Mouse (Mus musculus) urinary bladder, postnatal 36 days (tissue): ENCODE measurements at regions not wholly inside any gene's neighbourhood (a gene's known extent, or its start where the extent isn't known, plus 50 kb on each side); places are given as distances from the start of the nearest gene placed in this dataset.
A peak's percentile ranks its signal among the peaks of the same experiment; 100 is the strongest.

ENCODE experiments used
- DNase-seq, 2 experiments: peaks; one replicate each; pipeline ENCODE4 v3.0.0; 2022; ENCODE audit warnings: low spot score in 2 of 2, mixed read lengths in 1 of 2

DNA sequence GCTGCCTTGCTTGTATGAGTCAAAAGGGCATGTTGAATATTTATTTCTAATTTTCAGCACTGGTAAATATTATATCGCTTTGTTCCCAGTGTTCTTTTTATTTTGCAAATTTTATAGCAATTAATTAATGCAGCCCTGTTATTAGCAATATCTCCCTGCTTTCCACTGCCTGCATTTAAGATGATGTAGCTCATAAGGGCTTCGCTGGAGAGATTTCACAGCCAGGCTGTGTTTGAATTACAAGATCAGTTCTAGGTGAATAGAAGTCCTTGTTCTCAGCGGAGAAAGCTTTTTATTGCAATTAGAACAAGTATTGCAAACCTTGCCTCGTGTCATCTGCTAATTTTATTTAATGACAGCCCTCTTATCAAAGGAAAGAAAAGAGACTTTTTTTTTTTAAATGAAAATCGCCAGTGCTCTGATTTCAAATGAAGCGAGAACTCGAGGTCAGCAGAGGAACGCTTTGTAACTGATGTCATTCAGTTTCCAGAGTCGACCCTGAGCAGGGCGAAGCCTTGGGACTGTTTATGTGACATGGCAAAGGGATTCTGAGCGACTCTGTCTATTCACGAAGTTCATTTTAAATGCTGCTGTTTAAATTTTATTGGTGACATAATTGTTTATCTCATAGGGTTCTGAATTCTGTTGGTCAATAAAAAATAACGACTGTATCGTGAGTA lies 378.7 kb upstream of the Mki67 start:
- no peak for DNase-seq

DNA sequence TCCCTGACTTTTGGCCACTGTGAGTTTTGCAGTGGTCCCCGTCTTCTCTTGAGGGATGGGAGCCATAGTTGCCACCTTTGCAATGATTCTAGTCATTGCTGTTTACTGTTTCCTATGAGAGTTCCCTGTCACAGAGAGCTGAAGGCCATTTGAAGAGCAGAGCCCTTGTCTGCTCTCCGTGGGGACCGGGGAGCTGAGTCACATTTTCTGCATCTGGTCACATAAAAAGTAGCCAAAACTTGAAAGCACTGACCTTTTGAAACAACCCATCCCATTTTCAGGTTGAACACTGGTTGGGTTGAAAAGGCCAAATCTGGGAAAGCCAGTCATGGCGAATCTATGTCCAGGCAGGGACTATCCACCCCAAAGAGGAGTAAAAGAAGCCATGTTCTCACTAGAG lies 387.9 kb upstream of the Mki67 start:
- DNase-seq: no peak

DNA sequence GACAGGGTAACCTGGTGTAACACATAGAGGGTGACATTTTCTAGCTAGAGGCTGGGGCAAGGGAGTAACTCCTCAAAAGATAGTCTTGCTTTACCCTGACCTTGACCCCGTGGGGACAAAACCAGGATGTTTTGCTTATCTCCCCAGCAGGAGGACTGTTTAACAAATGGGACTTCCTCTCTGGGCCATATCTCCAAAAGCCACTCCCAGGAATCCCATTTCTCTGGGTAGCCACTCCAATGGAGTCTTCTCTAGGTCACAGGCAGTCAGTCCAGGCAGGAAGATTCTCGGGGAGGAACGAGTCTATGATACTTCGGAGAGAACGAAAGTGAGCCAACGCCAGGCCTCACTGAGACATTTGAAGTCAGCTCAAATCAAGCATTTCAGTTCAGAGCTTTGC lies 396.0 kb upstream of the Mki67 start:
- no peak for DNase-seq

DNA sequence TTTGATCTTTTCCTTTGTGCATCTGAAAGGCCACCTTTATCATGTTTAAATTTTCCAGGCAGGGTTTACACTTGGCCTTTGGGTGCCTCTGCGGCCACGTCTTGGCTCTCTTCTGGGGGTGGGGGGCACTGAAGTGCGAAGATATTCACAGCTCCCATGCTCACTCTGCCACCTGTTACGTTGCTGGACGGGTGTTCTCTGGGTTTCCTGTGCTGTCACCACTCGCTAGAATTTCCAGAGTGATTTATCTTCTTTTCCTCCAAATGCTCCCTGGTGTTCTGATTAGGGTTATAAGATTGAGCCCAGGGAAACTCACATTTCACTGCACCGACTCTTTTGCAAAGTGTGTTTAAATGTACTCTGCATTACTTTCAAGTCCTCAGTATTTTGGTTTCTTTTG lies 404.8 kb upstream of the Mki67 start:
- no peak for DNase-seq

DNA sequence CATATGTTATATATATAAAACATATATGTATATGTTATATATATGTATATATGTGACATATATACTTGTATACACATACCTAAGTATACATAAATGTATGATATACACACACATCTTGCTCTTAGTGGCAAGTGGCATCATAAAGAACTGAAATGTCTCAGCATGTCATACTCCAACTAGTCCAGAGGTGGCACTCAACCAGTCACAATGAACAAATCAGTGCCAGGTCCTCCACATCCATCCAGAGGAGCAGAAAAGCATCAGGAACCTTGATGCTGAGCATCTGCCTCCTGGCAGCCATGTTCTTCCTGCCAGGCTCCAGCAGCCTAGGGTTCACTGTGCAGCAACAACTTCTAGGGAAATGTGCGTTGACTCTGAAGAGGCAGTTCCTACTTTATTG lies 405.2 kb upstream of the Mki67 start:
- no peak for DNase-seq

DNA sequence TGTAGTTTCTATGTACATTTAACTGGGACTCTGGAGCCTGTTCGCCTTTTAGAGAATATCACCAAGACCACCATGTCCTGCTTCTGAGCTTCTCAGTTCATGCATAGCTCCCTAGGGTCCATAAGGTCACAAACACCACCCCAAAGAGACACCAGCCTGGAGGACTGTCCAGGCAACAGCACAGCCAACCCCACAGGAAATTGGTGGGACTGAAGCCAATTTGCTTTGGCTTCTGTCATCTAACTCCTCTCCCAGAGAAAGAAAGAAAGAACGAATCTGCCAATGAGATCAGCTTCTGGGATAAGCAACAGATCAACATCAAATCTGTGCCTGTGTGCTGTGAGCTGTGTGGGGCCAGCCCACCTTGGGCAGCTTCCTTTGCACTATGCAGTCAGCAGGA lies 408.6 kb upstream of the Mki67 start:
- no peak for DNase-seq

DNA sequence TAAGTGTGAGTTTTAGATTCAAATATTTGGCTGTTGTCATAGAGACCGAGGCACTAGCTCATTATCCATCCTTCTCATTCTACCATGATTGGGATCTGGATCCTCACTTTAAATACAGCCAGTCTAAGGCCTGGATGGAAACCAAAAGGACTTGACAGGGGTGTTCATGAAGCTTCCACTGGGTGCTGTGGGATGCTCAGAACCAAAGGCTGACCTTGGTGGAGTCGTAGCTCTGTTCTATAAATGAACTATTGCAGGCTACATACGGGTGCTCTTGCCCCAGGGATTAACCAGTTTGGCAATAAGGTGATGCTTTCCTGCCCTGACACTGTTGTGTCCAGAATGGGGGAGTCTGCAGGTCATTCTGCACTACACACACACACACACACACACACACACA lies 410.2 kb upstream of the Mki67 start:
- no peak for DNase-seq

DNA sequence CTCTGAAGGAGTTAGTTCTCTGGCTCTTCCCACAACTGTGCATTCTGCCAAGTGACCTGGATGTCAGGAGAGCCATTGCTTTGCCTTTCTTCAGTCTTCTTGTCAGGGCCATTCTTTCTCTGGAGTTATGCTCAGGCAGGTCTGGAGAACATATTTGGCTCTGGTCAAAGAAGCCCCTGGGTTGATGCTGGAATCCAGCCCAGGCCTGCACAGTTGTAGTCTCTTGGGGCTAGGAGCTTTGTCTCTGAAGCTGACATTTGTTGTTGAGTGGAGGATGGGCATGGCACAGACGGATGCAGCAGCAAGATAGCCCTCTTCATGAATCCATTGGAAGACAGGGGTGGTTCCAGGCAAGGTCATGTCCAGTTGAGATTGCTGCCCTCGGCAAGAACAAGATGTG lies 411.4 kb upstream of the Mki67 start:
- DNase-seq: no peak

DNA sequence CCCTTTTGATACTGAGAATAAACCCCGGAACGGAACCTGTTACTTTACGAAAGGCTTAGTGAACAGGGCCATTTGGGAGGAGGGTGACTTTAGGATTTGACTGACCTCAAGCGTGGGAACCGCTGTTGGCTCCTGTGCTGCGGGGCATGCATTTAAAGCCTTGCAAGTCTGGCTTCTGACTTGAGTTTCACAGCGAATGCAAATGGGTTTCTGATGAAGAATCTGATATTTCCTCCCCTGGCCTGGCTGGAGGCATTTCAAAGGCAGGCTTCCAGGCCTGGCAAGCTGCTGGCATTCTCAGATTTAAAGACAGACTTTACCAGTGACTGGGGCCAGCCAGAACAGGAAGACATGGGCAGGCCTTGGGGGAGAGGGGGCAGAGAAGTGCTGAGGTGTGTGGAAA lies 413.6 kb upstream of the Mki67 start:
- DNase-seq: peak in 1 of 2 experiments; percentile 14

DNA sequence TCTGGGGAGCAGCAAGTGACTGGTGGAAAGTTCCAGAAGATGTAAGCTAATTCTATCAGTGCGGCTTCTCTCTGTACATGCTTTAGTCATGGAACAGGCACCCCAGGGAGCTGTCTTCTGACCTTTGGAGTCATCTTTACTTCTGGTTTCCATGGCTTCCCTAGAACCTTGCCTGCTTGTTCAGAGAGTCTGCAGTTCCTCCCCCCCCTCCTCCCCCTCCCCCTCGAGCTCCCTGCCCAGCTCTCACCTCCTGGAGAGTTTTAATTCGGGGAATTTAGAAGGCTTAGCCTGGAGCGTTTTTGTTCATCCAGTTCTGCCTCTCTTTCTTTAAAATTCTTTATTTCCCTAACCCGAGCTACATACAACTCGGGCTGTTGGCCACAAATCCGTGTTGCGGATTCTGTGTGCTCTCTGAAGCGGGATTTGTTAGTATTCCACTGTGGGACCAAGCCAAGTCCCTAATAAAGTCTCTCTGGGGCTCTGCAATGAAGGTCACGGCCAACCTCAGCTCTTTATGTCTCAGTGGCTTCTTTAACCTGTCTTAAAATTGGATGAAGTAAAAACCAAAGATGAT lies 414.6 kb upstream of the Mki67 start:
- DNase-seq: no peak

DNA sequence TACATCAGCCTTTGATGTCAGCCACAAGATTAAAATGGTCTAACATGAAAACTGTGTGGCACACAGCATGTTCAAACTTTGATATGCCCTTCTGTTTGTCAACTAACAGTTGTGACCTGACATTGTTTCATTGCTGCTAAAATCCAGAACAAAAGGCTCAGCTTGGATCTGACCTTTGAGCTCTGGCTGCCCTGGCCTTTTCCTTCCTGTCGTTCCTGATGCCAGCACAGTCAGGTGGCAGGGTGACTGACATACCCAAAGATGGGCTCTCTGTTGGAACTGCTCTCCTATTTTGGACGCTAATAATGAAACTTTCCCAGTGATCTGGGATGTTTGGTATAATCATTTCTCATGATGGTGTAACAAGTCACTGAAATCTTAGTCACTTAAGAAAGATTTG lies 416.8 kb upstream of the Mki67 start:
- no peak for DNase-seq

DNA sequence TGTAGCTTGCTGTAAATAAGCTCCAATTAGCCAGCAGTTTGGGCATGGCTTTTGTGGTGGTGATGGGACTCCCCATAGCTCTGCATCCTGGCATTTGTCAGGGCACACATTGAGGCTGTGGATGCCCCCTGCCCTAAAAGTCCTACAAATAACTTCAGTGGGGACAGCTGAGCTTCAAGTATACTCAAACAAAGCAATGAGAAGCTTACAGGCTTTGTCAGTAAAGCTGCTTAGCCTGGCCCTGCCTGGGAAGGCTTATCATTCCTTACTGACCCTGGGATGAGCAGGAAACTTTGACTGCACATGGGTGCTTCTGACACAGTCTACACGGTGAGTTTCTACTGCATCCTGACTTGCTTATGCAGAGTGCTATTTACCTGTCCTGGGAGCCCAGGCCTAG lies 420.5 kb upstream of the Mki67 start:
- no peak for DNase-seq

DNA sequence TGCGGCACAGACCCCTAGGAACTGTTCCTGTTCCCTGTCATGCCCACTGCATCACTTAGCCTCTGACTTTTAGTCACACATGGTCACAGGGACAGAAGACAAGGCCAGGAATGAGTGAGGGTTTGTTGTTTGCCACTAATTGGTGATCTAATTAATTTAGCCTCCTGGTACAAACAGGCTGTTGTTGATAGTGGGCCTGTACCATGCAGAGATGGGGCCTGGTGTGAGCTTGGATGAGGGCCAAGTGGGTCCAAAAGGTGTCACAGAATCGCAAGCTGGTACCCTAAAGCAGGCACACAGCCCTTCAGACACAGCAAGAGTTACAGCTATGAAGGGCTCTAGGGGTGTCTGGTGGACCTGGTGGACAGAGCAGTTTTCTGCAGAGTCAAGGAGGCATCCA lies 421.2 kb upstream of the Mki67 start:
- DNase-seq: no peak

DNA sequence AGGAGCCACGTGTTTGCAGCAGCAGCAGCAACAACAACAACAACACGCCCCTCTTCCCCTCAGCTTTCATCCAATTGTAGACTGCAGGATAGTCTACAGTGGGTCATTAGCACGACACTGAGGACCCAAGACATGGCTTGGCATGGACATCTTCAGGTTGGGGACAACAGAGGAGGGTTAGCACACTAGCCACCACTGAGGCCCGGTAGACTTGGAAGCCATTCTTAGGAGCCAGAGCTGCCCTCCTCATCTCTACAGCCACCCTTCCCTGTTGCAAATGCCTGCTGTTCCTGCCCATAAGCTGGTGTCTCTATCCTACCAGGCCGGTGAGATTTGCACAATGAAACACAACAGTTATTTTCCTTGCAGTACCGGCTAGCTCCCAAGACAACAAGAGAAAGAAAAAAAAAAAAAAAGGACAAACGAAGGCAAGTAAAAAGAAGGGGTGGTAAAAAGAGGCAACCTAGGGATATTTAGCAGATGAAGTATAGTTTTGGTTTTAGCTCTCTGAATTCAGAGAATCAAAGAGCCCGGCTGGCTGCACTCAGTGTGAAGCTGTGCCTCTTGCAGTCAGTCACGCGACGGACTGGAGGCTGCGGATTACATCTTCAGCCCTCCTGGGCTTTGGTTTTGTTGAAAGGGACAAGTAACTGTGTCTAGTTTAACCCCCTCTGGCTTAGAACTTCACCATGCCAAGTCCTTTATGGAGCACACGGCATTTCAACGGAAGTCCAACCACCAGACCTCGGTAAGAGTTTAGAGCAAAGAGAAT lies 421.9 kb upstream of the Mki67 start:
- DNase-seq: no peak

DNA sequence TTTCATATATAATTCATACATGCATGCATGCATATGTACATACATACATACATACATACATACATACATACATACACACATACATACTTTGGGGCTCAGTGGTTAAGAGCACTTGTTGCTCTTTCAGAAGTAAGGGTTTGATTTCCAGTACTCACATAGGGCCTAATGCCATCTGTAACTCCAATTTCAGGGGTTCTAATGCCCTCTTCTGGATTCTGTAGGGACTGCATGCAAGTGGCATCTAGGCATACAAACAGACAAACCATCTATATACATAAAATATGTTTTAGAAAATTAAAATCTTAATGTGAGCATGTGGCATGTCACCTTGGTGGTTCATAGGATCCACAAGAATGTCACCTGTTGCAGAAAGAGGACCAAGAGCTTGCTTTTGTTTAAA lies 426.7 kb upstream of the Mki67 start:
- no peak for DNase-seq

DNA sequence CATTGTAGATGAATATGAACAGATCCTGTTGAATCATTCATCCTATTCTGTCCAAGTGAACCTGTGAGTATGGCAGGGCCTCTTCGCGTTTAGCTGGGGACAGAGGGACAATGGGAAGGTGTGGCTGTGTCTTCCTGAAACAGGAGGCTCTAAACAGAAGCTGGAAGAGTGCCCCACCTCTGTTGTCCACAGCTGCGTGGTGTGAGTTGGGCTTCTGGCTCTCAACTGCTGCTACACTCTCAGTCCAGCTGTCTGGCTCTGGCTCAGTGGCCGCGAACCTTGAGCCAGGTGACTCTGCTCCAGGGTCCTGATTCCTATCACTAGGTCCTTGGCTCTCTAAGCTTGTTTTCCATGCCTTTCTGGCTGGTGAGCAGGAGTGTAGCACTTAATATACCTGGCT lies 434.0 kb upstream of the Mki67 start:
- DNase-seq: no peak

DNA sequence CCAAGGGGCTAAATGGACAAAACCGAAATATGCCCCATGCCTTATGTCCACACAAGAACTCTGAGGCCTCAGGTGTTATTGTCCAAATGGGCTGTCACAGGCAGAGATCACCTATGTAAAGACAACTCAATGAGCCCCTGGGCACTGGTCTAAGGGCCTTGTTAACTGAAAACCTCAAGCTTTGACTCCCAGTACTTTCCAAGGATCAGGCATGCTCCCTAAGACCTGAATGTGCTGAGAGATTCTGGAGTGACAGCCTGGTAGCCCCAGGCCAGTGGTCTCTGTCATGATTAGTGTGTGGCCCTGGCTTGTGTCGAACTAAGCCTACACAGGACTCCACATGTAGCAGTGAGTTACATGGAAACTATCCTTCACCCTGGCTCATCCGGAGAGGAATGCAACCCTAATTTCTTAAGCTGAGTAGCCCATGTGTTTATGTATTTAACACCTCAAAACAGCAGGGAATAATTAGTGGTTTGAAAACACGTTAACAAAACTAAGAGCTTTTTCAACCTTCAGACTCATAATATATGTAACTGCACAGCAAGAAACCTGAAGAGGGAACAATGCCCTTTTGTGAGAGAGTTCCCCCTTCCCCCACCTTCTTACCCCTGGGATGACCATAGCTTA lies 435.3 kb upstream of the Mki67 start:
- no peak for DNase-seq

DNA sequence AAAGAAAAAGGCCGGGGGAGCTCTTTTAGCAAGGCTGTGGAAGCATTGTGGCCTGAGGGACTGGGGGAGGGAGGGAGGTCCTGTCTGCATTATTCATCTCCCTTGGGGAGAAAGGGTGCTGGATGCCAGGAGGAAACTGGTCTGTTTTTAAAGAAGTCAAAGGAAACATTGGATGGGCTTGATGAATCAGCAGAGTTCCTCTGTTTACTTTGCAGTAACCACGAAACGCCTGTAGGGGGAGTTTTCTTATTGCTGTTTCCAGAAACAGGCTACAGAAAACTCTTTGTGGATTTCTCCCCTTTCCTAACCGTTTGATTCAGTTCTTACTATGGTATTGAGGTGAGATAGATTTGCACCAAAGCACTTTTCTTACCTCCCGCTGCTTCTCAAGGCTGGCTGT lies 436.3 kb upstream of the Mki67 start:
- DNase-seq: peak in 1 of 2 experiments; percentile 37

DNA sequence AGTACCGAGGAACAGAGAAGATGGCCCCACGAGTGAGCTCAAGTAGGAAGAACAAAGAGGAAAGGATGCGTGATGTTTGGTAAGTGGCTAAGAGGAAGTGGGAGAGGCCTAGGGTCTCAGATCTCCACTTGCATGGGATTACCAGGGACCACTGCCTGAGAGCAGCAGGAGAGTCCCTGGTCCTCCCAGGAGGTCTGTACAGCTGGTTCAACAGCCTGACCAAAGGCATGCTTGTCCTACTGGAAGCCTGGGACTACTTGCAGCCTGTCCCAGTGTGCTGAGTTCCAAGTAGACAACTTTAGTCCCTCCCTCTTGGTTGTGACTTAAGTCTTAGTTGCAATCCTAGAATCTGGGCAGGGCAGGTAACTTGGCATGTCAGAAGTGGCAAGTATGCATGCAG lies 437.5 kb upstream of the Mki67 start:
- no peak for DNase-seq

DNA sequence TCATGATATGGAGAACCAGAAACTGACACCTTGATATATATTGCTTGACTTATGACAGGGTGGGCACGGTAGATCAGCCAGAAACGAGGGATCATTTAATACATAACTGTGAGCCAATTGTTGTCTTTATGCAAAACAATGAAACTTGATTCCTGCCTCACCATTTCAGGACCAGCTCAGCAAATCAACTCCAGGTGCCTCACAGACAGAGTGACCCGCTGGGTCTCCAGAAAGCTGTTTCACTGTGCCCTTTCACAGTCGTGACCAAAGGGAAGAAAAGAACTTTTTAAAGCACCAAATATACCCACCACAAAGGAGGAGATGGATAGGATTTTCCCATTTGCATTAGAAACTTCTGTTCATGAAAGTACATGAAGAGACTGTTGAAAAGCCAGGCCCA lies 443.0 kb upstream of the Mki67 start:
- DNase-seq: no peak

DNA sequence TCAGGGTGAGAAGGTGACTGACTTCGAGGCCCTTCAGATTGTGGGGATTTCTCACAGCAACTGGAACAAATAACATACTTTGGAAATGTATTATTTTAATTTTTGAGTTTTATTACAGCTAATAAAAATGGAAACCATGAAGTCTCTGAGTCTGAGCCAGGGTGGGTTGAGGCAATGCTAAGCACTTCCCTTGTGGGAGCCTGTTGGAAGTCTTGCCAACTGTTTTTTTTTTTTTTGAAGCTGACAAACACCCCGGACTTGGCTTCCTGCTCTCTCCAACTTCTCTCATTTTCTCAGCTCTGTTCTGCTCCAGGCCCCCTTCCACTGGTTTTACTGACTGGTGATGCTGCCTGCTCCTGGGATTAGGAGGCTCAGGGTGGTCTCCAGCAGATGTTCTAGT lies 445.4 kb upstream of the Mki67 start:
- no peak for DNase-seq

DNA sequence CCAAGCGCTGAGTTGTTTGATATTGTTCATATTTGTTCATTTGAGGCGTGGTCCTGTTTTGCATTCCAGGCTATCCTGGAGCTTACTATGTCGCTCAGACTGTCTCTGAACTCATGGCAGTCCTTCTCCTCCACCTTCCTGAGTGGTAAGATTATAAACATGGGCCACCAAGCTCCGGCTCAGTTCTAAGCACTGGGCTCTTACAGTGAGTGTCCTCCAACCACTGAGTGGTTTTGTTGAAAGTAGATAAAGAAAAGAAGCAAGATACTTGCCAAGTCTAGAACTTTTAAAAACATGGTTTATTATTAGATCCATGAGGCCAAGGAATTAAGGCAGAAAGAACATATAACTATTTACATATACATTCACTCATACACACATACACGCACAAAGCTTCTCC lies 448.7 kb upstream of the Mki67 start:
- DNase-seq: no peak

DNA sequence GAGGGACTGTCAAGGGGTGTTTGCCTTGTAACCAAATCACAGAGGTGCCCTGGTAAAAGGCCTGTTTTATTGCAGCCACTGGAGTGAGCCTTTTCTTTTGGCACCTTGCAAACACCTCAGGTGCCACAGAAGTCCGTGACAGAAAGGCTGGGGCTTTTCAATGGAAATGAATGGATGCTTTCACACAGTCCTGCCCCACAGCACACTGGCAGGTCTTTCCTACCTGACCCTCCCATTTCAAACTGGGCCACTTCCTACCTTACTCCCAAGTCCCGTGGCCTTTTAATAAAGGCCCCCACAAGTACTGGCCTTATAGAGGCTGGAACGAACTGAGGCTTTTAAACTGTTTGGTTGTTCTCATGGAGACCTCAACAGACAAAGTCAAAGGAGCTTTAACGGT lies 453.1 kb upstream of the Mki67 start:
- DNase-seq: no peak
